Mouse (Mus musculus) spleen, postnatal 4 days (tissue): ENCODE data around the gene Ppm1h.

Experiments used
- DNase-seq, 2 experiments: peaks; one replicate each; pipeline ENCODE4 v3.0.0; 2022; ENCODE audit warnings: low spot score in 2 of 2

The Ppm1h gene

DNA sequence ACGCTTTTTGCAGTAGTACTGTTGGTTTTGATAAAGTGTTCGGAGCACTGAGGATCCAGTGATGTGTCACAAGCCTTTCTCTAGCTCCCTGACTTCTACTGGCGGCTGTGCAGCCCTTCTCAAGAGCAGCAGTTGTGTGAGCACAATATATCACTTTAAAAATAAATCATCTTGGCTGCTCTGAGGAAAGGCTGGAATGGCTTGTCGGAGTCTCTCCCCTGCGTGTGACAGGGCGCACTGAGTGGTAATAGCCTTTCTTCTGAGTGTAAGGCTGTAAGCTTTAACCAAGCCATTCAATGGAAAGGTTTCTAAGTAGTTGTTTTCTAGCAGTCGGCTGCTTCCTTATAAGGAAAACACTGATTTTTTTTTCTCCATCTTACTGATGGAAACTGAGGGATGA, 91.8 kb downstream of the Ppm1h start:
- no peak for DNase-seq

DNA sequence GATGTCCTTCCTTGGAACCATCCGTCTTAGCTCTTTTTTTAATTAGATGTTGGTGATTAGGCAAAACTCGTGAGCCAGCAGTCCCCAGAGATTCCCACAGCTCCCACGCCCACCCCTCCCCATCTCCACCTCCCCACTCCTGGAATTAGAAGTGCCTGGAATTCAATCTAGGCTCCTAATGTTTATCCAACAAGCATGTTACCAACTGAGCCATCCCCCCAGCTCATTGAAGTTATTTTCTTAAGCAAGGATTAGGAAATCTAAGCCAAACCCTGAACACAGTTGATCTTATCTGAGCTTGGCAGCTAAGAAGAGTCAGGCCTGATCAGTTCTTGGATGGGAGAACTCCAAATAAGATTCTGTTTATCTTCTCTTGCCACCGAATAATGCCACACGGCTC, 92.4 kb downstream of the Ppm1h start:
- DNase-seq: no peak

DNA sequence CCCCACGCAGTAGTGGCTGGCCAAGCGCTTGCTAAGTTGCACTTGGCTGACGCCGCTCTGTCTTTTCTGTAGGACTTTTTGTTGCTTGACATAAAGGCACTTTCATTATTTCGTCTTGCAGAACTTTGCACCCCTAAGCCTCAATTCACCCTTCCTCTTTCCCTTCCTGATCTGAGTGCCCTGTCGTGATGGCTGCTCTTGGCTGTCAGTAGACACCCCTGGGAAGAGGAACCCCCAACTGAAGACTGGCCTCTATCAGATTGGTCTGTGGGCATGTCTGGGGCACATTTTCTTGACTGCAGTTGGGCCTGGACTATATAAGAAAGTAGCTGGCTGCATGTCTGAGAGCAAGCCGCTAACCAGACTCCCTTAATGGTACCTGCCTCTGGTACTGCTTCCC, 95.6 kb downstream of the Ppm1h start:
- no peak for DNase-seq

DNA sequence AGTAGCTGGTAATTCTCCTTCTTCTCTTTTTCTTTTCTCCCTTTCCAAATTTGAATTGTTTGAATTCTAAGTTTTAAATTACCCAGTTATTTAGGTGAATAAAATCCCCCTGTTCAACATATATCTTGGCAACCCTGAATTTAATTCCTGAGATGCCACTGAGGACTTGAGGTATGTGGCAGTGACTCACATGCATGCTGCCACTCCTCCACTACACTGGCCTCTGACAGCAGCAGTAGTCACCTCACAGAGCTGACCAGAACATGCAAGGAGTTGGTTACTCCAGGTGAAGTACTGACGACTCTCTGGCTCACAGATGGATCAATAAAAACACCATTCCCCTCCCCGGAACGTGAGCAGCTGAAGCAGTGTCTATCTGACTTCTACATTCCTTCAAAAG, 98.9 kb downstream of the Ppm1h start:
- DNase-seq: no peak

DNA sequence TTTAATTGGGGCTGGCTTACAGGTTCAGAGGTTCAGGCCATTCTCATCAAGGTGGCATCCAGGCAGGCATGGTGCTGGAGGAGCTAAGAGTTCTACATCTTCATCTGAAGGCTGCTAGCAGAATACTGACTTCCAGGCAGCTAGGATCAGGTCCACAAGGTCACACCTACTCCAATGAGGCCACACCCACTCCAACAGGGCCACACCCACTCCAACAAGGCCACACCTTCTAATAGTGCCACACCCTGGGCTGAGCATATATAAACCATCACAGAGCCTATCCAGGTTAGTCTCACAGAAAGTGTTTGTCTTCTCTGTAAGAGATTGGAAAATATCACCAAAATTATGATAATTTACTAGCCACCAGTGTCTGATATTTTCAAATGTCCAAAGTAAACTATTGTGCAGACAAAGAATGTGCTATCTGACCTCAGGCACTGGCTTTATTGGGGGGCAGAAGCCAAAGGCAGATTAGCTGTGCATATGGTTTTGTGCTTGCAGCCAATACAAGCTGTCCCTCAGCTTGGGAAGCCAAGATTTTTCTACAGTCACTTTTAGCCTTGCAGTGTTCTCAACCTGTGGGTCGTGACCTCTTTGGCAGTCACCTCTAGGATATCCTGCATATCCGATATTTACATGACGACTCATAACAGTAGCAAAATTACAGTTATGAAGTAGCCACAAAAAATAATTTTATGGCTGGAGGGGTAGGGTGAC, 99.5 kb downstream of the Ppm1h start:
- DNase-seq: no peak

DNA sequence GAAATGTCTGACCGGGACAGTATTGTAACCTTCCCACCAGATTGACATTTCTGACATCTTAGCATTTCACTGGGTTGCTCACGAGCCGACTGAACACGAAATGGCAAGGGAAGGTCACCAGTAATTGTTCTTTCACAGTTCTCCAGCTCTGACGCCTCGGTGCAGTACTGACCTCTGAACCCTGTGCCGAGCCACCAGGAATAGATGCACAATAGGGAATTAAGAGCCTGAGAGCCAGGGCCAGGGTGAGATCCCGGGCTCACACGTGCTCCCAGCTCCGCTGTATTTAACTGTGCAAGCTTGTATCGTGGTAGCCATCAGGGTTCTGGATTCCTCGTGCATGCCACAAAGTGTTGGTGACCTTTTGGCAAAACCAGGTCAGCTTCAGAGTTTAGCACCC, 100.8 kb downstream of the Ppm1h start:
- DNase-seq: no peak

DNA sequence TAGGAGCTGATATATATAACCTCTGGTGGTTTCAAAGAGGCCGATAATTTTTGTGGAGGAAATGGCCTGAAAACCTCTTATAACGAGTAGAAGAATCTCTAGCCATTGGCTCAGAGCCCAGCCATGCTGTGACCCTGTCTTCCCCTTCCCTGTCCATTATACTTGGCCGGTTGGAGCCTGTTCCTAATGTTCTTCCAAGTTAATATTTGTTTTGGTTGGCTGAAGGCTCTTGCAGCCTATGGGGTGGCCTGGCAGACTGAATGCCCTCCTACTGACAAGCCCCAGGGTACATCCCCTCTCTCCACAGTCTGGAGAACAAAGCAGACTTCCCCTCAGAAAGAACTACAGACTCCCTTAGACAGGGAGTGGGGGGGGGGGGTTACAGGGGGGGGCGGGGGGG, 104.2 kb downstream of the Ppm1h start:
- no peak for DNase-seq

GRCm38 (mm10) chr10:122789648-122790170, 111.1 kb downstream of the Ppm1h start:
- no peak for DNase-seq

DNA sequence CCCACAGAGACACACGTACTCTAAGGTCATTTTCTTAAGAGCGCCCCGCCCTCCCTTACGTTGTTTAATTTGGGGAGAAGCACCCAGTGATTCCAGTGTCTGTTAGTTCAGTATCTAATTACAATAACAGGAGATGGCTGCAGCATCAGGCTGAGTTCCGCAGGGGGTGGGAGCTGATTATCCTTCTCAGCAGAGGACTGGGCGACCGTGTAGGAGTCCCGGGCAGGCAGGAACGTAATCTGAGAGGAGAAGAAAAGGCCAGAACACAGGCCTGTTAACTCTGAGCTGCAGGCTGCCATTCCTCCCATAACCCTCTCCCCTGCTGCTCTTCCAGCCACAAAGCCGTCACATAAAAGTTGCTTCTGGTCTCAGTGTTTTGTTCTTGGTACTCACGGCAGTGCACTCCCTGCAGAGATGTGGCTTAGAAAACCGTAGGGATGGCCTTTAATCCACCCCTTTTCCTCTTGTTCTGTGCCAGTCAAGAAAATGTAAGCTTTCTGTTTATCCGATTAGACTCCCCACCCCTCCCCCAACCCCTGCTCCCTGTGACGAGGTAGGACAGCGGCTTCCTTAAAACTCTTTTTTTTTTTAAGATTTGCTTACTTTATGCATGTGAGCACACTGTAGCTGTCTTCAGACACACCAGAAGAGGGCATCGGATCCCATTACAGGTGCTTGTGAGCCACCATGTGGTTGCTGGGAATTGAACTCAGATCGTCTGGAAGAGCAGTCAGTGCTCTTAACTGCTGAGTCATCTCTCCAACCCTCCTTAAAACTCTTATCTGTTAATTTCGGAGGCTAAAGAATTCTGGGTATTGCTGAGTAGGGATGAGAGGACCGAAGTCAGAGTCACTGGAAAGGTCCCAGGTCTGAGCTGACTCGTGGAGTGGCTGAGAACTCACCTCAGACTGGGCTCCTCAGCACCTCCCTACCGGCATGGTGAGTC, 113.7 kb downstream of the Ppm1h start:
- no peak for DNase-seq

- no peak for DNase-seq
These were observed 114.6 kb downstream of the Ppm1h start for GRCm38 (mm10) chr10:122793193-122793592.

GRCm38 (mm10) chr10:122794187-122794850, 115.8 kb downstream of the Ppm1h start:
- DNase-seq: peak; percentile 79 to 91

DNA sequence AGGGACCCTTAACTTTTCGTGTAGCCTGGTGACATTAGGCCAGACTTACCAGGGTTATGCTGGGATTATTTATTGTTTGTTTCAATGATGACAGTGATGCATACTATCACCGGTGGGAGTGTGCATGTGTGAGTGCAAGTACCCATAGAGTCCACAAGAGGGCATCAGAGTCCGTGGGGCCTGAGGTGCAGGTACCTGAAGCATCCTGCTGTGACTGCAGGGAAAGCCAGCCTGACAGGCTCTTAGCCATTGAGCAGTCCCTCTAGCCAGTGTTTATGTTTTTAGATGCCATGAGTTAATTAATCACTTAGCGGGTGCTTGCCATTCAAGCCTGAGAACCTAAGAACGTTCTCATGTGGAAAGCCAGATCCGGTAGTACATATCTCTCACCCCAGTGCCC, 119.4 kb downstream of the Ppm1h start:
- no peak for DNase-seq

DNA sequence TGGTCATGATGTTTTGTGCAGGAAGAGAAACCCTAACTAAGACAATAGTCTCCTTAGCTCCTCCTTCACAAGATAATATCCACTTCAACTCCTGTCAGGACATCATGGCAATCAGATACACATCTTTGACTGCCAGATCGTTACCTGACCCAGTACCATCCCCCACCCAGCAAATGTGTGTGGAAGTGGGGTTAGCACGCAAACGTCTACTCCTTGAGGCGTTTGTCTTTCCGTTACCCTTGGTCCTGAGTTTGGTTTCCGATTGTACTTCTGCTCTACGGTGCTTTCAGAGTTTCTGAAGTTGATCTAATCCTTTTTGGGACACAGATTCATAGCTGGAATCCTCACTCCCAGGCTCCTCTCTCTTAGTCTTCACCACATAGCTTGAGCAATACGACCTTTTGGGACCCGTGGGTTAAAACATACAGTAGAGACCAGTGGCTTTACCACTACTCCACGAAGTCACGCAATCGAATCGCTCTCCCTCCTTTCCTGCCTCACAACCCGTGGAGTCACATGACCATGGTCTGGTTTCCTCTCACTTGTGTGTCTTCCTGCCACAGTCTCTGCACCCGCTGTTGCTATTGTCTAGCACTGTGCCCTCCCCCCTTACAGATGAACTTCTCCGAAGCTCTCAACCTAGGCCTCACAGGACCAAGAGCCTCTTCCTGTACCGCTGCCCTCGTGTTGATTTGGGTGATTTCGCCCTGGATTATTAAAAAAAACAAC, 121.6 kb downstream of the Ppm1h start:
- DNase-seq: no peak

DNA sequence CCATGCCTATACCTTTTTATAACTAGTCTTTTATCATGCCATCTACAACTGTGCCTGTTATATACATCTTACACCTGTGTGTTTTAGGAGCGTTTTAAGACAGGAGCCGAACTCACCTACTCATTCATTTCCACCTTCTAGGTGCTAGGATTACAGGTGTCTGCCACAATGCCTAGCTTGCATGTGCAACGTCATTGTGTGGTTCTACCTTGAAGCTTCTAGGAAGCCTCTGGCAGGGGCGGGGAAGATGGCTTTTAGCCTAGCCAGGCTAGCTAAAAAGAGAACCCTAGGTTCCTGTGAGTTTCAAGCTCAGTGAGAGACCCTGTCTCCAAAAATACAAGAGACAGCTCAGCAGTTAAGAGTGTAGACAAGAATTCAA, 122.2 kb downstream of the Ppm1h start:
- no peak for DNase-seq

DNA sequence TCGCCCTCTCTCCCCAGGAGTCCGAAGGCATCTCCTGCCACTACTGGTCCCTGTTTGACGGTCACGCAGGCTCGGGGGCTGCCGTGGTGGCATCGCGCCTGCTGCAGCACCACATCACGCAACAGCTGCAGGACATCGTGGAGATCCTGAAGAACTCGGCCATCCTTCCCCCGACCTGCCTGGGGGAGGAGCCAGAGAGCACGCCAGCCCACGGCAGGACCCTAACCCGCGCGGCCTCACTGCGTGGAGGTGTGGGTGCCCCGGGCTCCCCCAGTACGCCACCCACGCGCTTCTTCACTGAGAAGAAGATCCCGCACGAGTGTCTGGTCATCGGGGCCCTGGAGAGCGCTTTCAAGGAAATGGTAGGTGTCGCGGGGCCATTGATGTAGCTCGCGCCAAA, 123.7 kb downstream of the Ppm1h start:
- peak; percentile 25 to 70 for DNase-seq

- DNase-seq: no peak
These were observed 124.3 kb downstream of the Ppm1h start for GRCm38 (mm10) chr10:122802901-122803300.

- peak; percentile 70 to 90 for DNase-seq
These were observed 125.3 kb downstream of the Ppm1h start for GRCm38 (mm10) chr10:122803906-122804305.

DNA sequence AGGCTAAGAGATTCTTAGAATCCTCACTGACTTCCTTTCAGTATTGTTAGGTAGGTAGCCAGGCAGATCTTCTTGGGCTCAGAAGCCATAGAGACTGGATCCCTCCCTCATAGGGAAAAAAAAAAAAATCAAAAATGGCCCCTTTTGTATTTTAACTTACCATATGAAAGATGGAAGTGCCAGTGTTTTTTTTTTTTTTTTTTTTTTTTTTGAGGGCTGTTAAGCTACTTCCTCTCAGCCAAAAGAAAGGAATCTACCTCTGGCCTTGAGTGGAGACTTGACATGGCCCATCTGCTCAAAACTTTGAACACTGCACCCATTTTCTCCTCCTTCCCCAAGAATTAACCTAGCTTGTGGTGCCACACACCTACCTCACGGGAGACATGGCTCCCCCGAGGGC, 127.3 kb downstream of the Ppm1h start:
- no peak for DNase-seq

- peak; percentile 67 to 86 for DNase-seq
These were observed 128.9 kb downstream of the Ppm1h start for GRCm38 (mm10) chr10:122807127-122808105.

DNA sequence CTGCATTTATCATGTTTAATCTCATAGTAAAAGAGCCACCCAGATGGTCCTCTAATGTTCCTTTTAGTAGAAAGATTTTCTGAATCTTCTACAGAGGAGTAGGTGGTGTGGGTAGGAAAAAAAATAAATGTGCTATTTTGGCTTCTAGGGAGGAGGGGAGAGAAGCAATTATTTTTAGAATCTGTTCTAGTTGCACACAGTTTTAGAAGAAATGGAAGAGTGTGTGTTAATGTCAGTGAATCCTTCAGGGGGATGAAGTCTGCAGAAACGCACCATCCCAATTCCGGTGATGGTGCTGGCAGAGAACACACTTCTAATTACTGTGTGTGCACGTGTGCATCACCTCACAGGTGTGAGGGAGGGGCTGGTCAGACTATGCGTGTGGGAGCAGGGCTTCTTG, 129.6 kb downstream of the Ppm1h start:
- DNase-seq: no peak
